Mouse (Mus musculus): ENCODE data around the gene Gm5269. TPM values are rescaled to one million over a fixed set of nuclear protein-coding genes. Genes with fewer than 3 reads are reported as not detected.

The Gm5269 gene
- total RNA-seq, 2 experiments from 2014 or later: not detected

Other genes starting within 250 kb of the Gm5269 start
- gene Wdr75, start 95.1 kb downstream of the Gm5269 start, total RNA-seq (2021): 10 to 100 TPM; 37.4 to 45.1 TPM
- gene Slc40a1, start 36.2 kb upstream of the Gm5269 start, total RNA-seq (2021): 10 to 100 TPM; 10.8 to 12.8 TPM
- gene Dnah7b, start 176.0 kb upstream of the Gm5269 start, total RNA-seq (2021): 1 to 10 TPM; 1.4 to 2.4 TPM